ENCODE assay signal across 9 mouse cellular contexts in genomic region chr5:12562204-12562603, GRCm38 (mm10).
DNase-seq lines count a peak whose midpoint lies in the region; ATAC-seq and TF ChIP-seq lines count a peak whose summit lies in the region.
"Had no signal": no experiment of that assay in that cellular context is flagged by ENCODE, and none has a peak within 500 bp of the region (broad histone marks: within the 10 kb centered on the region; RNA-seq: fewer than 3 reads in every experiment).

No protein-coding gene starts in this region.

- no peaks in the 10 kb centered on the region for H3K4me1 ChIP-seq in kidney, embryonic 15.5 days
- no peaks in the 10 kb centered on the region for H3K4me1 ChIP-seq in liver, adult 2 months (ENCODE audit: control insufficient read depth, insufficient read depth, low read length)
- no peaks in the 10 kb centered on the region for H3K4me1 ChIP-seq in neural tube, embryonic 13.5 days (replicated peaks)

- TF ChIP-seq CTCF in liver, adult 2 months (IDR thresholded peaks at IDR 0.05; ENCODE audit: low read depth, low read length), result peak; percentile 8; the same call in 1 of the 2 replicates

- H3K9ac ChIP-seq in kidney, embryonic 15.5 days, result no peak overlapping the region
- H3K9ac ChIP-seq in liver, adult 2 months (ENCODE audit: low read depth, low read length), result no peak overlapping the region
- H3K9ac ChIP-seq in neural tube, embryonic 13.5 days, result no peak overlapping the region

- no peaks in the 10 kb centered on the region for H3K36me3 ChIP-seq in kidney, embryonic 15.5 days
- no peaks in the 10 kb centered on the region for H3K36me3 ChIP-seq in liver, adult 2 months (ENCODE audit: control insufficient read depth, insufficient read depth, low read length)
- H3K36me3 ChIP-seq in neural tube, embryonic 13.5 days, result no peaks in the 10 kb centered on the region

- no peak for TF ChIP-seq POLR2A in liver, adult 2 months (IDR thresholded peaks at IDR 0.05; ENCODE audit: extremely low read depth, insufficient read depth, low read length)

- H3K27me3 ChIP-seq in kidney, embryonic 15.5 days, result no peaks in the 10 kb centered on the region
- no peaks in the 10 kb centered on the region for H3K27me3 ChIP-seq in liver, adult 2 months (ENCODE audit: control insufficient read depth, insufficient read depth, low read length)
- no peaks in the 10 kb centered on the region for H3K27me3 ChIP-seq in neural tube, embryonic 13.5 days

- H3K4me2 ChIP-seq in kidney, embryonic 15.5 days, result no peak overlapping the region
- no peak overlapping the region for H3K4me2 ChIP-seq in neural tube, embryonic 13.5 days

- DNase-seq in 3T3-L1 (ENCODE audit: low read depth, low spot score), result peak; percentile 94
- peak; percentile 56 for DNase-seq in MN1 (ENCODE audit: low spot score)
- peak; percentile 30 for DNase-seq in cerebellum, adult 9-11 months
- peak; percentile 41 to 78 for DNase-seq in frontal cortex, postnatal 36 days (ENCODE audit: low spot score in 2 of 2)
- DNase-seq in liver, adult 2 months (ENCODE audit: extremely low read depth, low read depth, low spot score), result peak; percentile 33
- no peak for DNase-seq in spleen, adult 12 weeks (ENCODE audit: low spot score)

- no peaks in the 10 kb centered on the region for H3K9me3 ChIP-seq in kidney, embryonic 15.5 days (replicated peaks)
- H3K9me3 ChIP-seq in neural tube, embryonic 13.5 days, result no peaks in the 10 kb centered on the region

- no peaks in the 10 kb centered on the region for H3K79me2 ChIP-seq in liver, adult 2 months (ENCODE audit: control insufficient read depth, insufficient read depth, low read length)

- 42% methylated on average over 5 of the region's 5 CpGs for WGBS in kidney, embryonic 15.5 days
- 40% methylated on average over 5 of the region's 5 CpGs for WGBS in liver, adult 2 months
- WGBS in neural tube, embryonic 13.5 days, result 38% methylated on average over 5 of the region's 5 CpGs

- no peak overlapping the region for H3K4me3 ChIP-seq in kidney, embryonic 15.5 days (replicated peaks)
- no peak overlapping the region for H3K4me3 ChIP-seq in liver, adult 2 months (ENCODE audit: insufficient read depth, low read depth, low read length)
- no peak overlapping the region for H3K4me3 ChIP-seq in neural tube, embryonic 13.5 days
- H3K4me3 ChIP-seq: erythroblast, embryonic 14.5 days had no signal

- peak; percentile 68; the same call in 1 of the 2 replicates for ATAC-seq in kidney, embryonic 15.5 days (replicated peaks; ENCODE audit: low FRiP score)
- peak; percentile 74 for ATAC-seq in neural tube, embryonic 13.5 days (ENCODE audit: low read depth)

- H3K27ac ChIP-seq in kidney, embryonic 15.5 days, result no peak overlapping the region
- no peak overlapping the region for H3K27ac ChIP-seq in liver, adult 2 months (replicated peaks; ENCODE audit: insufficient read depth, low read depth, low read length)
- H3K27ac ChIP-seq in neural tube, embryonic 13.5 days (replicated peaks), result no peak overlapping the region
